Mouse (Mus musculus): ENCODE measurements around the gene Ankrd33b. TPM values are rescaled to one million over a fixed set of nuclear protein-coding genes. Genes with fewer than 3 reads are reported as not detected.

Ankrd33b gene
- 3.5 and 4.0 TPM in 2 replicates for polyA plus RNA-seq (2012; rRNA removed)

DNA sequence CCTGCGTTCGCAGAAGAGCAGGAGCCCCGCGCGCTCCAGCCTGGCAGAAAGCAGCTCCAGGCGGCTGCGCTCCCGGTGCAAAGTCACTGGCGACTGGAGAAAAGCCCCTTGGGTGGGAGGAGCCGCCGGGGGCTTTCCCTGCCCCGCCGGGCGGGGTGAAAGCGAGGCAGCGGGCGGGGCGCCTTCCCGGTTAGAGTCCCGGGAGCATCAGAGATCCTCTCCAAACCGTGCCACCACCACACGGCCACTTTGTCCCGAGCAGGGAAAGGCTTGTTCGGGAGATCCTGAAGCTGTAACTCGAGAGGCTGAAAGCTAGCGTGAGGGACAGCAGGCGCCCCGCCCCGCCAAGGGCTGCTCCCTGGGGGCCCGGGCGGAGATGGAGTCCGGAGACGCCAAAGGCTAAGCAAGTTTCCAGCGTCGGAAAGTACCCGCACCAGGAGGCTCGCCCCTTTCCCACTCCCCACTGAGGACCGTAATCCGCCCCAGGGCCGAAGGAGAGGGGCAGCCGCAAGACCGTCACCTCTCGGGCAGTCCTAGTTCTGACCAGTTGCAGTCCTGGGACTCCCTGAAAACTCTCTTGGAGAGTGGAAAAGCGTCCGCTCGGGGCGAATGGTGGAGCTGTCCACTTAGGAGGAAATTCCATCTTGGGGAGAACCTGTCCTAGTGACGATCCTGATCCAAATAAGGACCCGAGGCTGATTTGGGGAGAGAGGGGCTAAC lies at the start of gene Ankrd33b:
Gene Ankrd33b (minus strand): TSS at position 246 of the 720 bp plus-strand sequence.
- peak; percentile 13 to 25 for DNase-seq
- Histone ChIP-seq H3K27ac (ENCODE audit: insufficient read depth, low read length) (no peak within 1 kb of the TSS), H3K4me1 (ENCODE audit: control insufficient read depth, insufficient read depth, low read length) (no peaks in the 10 kb centered on the region), H3K4me3 (replicated peaks; ENCODE audit: insufficient read depth, low read depth, low read length) (peak within 1 kb of the TSS; percentile 55), H3K27me3 (ENCODE audit: control insufficient read depth, insufficient read depth, low read length) (peaks cover 1% of the 10 kb centered on the region; the same call in 1 of the 2 replicates)
- WGBS, result under 1% methylated on average over 49 of the region's 49 CpGs
- no peak for TF ChIP-seq POLR2A (IDR thresholded peaks at IDR 0.05; ENCODE audit: borderline replicate concordance, insufficient read depth, low read length)
- no peak for TF ChIP-seq CTCF (IDR thresholded peaks at IDR 0.05; ENCODE audit: borderline replicate concordance, insufficient read depth, low read depth, low read length)

GRCm38 (mm10) chr15:31415181-31415580 lies 47.7 kb upstream of the Ankrd33b start:
- WGBS, result 66% methylated on average over 4 of the region's 4 CpGs
- no peak overlapping the region for H3K27ac ChIP-seq (ENCODE audit: insufficient read depth, low read length)
- no peak overlapping the region for H3K4me3 ChIP-seq (replicated peaks; ENCODE audit: insufficient read depth, low read depth, low read length)
- no peak for DNase-seq
- TF ChIP-seq CTCF (IDR thresholded peaks at IDR 0.05; ENCODE audit: borderline replicate concordance, insufficient read depth, low read depth, low read length) (no peak), POLR2A (IDR thresholded peaks at IDR 0.05; ENCODE audit: borderline replicate concordance, insufficient read depth, low read length) (no peak)
- H3K4me1 ChIP-seq (ENCODE audit: control insufficient read depth, insufficient read depth, low read length), result no peaks in the 10 kb centered on the region
- H3K27me3 ChIP-seq (ENCODE audit: control insufficient read depth, insufficient read depth, low read length), result no peaks in the 10 kb centered on the region

DNA sequence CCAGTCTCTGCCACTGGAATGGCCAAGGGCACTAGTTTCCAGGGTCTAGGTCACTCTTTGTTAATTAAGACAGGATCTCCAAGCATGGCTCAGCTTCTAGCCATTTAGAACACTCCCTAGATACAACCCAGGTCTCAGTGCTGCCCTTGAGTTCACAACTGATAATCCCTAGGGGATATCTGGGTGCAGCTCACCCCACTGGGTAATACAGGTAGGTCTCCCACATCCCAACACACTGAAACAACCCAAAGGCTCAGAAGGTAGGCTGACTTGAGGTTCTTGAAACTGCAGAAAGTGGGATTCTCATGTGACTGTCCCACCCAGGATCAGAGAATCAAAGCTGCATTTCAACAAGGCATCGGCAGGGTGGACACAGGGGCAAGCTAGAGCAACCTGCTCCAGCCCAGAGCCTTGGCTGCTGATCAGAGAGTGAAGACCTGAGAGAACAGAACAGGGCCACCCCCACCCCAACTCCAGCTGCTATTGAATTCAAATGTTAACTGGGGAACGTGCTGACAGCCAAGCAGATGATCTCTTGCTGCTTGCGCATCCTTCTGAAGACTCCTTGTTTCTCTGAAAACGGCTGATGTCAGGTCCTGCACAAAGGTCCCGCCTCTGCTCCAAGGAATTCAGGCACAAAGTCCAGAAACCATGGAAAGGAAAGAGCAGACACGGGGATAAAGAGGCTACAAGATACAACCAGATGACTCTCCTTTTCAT lies 46.8 kb upstream of the Ankrd33b start:
- WGBS, result 46% methylated on average over 6 of the region's 6 CpGs
- no peak for TF ChIP-seq POLR2A (IDR thresholded peaks at IDR 0.05; ENCODE audit: borderline replicate concordance, insufficient read depth, low read length)
- H3K27ac ChIP-seq (ENCODE audit: insufficient read depth, low read length), result no peak overlapping the region
- H3K27me3 ChIP-seq (ENCODE audit: control insufficient read depth, insufficient read depth, low read length), result no peaks in the 10 kb centered on the region
- no peak for DNase-seq
- H3K4me1 ChIP-seq (ENCODE audit: control insufficient read depth, insufficient read depth, low read length), result no peaks in the 10 kb centered on the region
- no peak overlapping the region for H3K4me3 ChIP-seq (replicated peaks; ENCODE audit: insufficient read depth, low read depth, low read length)

DNA sequence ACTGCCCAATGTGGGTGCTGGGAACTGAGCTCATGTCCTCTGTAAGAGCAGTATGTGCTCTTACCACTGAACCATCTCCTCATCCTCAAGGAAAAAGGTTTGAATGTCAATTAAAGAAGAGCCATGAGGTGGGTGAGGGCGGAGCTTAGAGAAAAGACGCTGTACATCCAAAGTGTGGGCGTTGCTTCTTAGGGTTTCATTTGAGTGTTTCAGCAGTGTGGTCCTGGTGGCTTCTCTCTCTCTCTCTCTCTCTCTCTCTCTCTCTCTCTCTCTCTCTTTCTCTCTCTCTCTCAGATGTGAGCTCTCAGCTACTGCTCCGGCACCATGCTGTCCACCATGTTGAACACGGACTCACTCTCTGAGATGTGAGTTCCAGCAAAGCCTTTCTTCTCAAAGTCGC lies 46.1 kb upstream of the Ankrd33b start:
- WGBS, result 82% methylated on average over 6 of the region's 6 CpGs

GRCm38 (mm10) chr15:31412933-31413332 lies 45.4 kb upstream of the Ankrd33b start:
- WGBS, result 55% methylated on average over 3 of the region's 3 CpGs
- no peaks in the 10 kb centered on the region for H3K27me3 ChIP-seq (ENCODE audit: control insufficient read depth, insufficient read depth, low read length)
- no peak for DNase-seq
- no peaks in the 10 kb centered on the region for H3K4me1 ChIP-seq (ENCODE audit: control insufficient read depth, insufficient read depth, low read length)
- H3K4me3 ChIP-seq (replicated peaks; ENCODE audit: insufficient read depth, low read depth, low read length), result no peak overlapping the region
- no peak overlapping the region for H3K27ac ChIP-seq (ENCODE audit: insufficient read depth, low read length)
- TF ChIP-seq POLR2A (IDR thresholded peaks at IDR 0.05; ENCODE audit: borderline replicate concordance, insufficient read depth, low read length) (no peak), CTCF (IDR thresholded peaks at IDR 0.05; ENCODE audit: borderline replicate concordance, insufficient read depth, low read depth, low read length) (no peak)

More for the DNA sequence above, 46.1 kb upstream of the Ankrd33b start:
- Histone ChIP-seq H3K4me1 (ENCODE audit: control insufficient read depth, insufficient read depth, low read length) (no peaks in the 10 kb centered on the region), H3K27ac (ENCODE audit: insufficient read depth, low read length) (no peak overlapping the region), H3K27me3 (ENCODE audit: control insufficient read depth, insufficient read depth, low read length) (no peaks in the 10 kb centered on the region), H3K4me3 (replicated peaks; ENCODE audit: insufficient read depth, low read depth, low read length) (no peak overlapping the region)
- DNase-seq, result no peak
- no peak for TF ChIP-seq POLR2A (IDR thresholded peaks at IDR 0.05; ENCODE audit: borderline replicate concordance, insufficient read depth, low read length)
- TF ChIP-seq CTCF (IDR thresholded peaks at IDR 0.05; ENCODE audit: borderline replicate concordance, insufficient read depth, low read depth, low read length), result no peak

GRCm38 (mm10) chr15:31412436-31412835 lies 44.9 kb upstream of the Ankrd33b start:
- no peak for DNase-seq
- no peak for TF ChIP-seq POLR2A (IDR thresholded peaks at IDR 0.05; ENCODE audit: borderline replicate concordance, insufficient read depth, low read length)
- TF ChIP-seq CTCF (IDR thresholded peaks at IDR 0.05; ENCODE audit: borderline replicate concordance, insufficient read depth, low read depth, low read length), result no peak
- Histone ChIP-seq H3K27me3 (ENCODE audit: control insufficient read depth, insufficient read depth, low read length) (no peaks in the 10 kb centered on the region), H3K4me1 (ENCODE audit: control insufficient read depth, insufficient read depth, low read length) (no peaks in the 10 kb centered on the region), H3K27ac (ENCODE audit: insufficient read depth, low read length) (no peak overlapping the region), H3K4me3 (replicated peaks; ENCODE audit: insufficient read depth, low read depth, low read length) (no peak overlapping the region)
- WGBS, result 76% methylated on average over 6 of the region's 6 CpGs

DNA sequence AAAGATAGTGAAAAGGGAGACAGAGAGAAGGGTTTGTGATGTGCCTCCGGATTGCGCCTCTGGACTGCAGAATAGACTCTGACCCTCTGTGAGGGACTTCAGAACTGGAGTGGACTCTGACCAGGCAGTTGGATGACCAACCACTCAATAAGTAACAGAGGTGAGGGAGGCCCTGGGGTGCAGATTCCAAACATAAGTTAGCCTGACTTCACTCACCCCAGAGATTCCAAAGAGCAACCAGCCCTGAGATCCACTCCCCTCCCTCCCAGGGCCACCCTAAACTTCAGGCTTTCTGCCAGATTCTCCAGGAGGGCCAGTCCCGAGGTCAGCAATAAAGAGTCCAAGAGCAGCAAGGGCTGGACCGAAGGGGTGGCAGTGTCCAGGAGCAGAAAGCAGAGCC lies 40.0 kb upstream of the Ankrd33b start:
- DNase-seq, result no peak
- Histone ChIP-seq H3K27ac (ENCODE audit: insufficient read depth, low read length) (no peak overlapping the region), H3K27me3 (ENCODE audit: control insufficient read depth, insufficient read depth, low read length) (no peaks in the 10 kb centered on the region), H3K4me3 (replicated peaks; ENCODE audit: insufficient read depth, low read depth, low read length) (no peak overlapping the region), H3K4me1 (ENCODE audit: control insufficient read depth, insufficient read depth, low read length) (no peaks in the 10 kb centered on the region)
- TF ChIP-seq POLR2A (IDR thresholded peaks at IDR 0.05; ENCODE audit: borderline replicate concordance, insufficient read depth, low read length) (no peak), CTCF (IDR thresholded peaks at IDR 0.05; ENCODE audit: borderline replicate concordance, insufficient read depth, low read depth, low read length) (no peak)
- 57% methylated on average over 4 of the region's 4 CpGs for WGBS

DNA sequence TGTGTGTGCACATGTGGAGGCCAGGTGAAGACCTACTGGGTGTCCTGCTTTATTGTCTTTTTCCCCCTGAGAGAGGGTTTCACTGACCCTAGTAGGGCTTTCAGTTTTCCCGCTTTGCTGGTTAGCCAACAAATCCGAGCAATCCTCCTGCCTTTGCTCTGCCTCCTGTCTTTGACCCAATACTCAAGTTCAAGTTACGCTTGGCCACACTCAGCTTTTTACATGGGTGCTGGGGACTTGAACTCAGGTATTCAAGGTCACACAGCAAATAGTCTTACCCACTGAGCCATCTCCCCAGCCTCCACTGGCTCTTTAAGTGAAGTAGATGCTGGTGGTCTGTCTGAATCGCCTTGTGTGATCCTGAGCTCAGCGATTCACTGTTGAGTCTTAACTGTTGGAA lies 39.4 kb upstream of the Ankrd33b start:
- Histone ChIP-seq H3K4me1 (ENCODE audit: control insufficient read depth, insufficient read depth, low read length) (no peaks in the 10 kb centered on the region), H3K27me3 (ENCODE audit: control insufficient read depth, insufficient read depth, low read length) (no peaks in the 10 kb centered on the region), H3K27ac (ENCODE audit: insufficient read depth, low read length) (no peak overlapping the region), H3K4me3 (replicated peaks; ENCODE audit: insufficient read depth, low read depth, low read length) (no peak overlapping the region)
- no peak for DNase-seq
- no peak for TF ChIP-seq POLR2A (IDR thresholded peaks at IDR 0.05; ENCODE audit: borderline replicate concordance, insufficient read depth, low read length)
- no peak for TF ChIP-seq CTCF (IDR thresholded peaks at IDR 0.05; ENCODE audit: borderline replicate concordance, insufficient read depth, low read depth, low read length)
- WGBS, result 92% methylated on average over 5 of the region's 5 CpGs

Measured in cerebellum, adult 2 months (tissue).